Mouse (Mus musculus) common myeloid progenitor, adult 5-6 weeks (primary cell): ENCODE measurements at regions not wholly inside any gene's neighbourhood (a gene's known extent, or its start where the extent isn't known, plus 50 kb on each side); places are given as distances from the start of the nearest gene placed in this dataset.
A peak's percentile ranks its signal among the peaks of the same experiment; 100 is the strongest.

Experiments used
- ATAC-seq: replicated peaks from 2 replicates; pipeline ENCODE4 v1.8.0; 2016; ENCODE audit warnings: low read depth, mild to moderate bottlenecking, moderate TSS enrichment, inconsistent platforms; ENCODE audit not compliant: poor library complexity, severe bottlenecking

DNA sequence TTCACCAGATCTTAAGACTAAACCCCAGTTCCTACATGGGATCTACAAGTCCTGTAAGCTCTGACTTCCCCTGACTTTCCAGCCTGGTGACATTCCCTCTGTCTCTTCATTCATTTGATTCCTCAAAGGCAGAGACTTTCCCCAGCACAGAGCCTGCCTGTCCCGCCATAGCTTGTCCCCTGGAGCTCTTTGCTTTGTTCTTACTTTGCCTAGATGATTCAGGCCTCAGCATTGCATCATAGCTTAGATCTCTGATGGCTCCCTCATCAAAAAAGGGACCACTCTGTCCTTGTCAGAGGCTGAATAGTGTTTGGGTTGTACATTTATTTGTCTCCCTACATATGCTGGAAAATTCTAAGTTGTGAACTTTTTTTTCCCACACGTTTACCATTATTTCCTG is 57.6 kb upstream of the Exoc6 start:
- no peak for ATAC-seq

DNA sequence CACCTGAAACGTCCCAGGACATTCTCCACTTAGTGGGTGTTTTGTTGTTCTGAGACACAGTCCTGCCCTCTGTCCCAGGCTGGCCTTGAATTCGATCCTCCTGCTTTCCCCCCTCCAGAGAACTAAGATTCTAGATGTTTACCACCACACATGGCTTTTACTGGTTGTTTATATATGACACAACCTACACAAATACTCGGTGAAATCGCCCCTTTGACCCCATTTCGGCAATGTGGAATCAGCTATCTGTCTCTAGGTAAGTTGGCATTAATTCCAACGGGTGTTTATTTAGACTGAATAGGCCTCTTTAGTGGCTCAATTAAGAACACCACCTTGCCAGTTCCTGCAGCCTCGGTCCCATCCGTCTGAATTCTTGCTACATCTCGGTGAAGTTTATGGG is 56.8 kb upstream of the Exoc6 start:
- no peak for ATAC-seq

DNA sequence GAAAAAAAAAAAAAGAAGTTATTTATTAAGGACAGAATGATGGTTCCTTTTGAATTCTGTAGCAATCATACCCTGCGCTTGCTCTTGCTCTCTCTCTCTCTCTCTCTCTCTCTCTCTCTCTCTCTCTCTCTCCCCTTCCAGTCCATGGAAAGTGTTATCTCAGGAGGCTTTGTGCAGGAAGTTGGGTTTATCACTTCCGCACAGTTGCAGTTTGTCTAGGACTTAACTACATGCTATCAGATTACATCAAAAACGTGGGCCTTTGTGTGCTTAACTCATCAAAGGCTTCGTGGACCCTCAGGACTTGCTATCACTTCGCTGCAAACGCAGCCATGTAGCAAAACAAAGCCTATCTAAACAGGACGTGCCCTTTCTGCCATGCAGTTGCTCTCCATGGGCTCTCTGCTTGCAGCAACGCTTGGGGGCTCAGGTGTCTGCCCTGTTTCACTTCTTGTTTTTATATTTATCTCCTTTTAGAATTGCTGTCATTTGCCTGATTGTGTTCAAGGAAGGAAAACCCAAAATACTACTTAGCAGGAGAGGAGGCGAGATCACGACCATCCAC is 56.2 kb upstream of the Exoc6 start:
- ATAC-seq = peak; percentile 73

DNA sequence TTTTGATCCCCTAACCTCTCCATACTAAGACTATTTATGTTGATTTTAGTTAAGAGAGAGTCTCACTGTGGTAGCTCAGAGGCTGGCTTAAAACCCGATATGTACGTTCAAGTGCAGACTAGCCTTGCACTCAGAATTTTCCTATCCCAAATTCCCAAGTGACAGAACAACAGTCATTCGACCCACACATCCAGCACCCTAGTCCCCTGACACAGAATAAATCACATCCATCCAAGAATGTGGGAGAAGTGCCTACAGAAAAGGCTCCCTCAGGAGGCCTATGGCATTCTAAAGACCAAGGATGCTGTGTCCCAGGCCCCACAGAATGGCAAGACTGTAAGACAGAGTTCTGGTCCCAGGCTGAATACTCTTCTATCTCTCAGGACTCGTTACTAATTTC is 55.4 kb upstream of the Exoc6 start:
- no peak for ATAC-seq

DNA sequence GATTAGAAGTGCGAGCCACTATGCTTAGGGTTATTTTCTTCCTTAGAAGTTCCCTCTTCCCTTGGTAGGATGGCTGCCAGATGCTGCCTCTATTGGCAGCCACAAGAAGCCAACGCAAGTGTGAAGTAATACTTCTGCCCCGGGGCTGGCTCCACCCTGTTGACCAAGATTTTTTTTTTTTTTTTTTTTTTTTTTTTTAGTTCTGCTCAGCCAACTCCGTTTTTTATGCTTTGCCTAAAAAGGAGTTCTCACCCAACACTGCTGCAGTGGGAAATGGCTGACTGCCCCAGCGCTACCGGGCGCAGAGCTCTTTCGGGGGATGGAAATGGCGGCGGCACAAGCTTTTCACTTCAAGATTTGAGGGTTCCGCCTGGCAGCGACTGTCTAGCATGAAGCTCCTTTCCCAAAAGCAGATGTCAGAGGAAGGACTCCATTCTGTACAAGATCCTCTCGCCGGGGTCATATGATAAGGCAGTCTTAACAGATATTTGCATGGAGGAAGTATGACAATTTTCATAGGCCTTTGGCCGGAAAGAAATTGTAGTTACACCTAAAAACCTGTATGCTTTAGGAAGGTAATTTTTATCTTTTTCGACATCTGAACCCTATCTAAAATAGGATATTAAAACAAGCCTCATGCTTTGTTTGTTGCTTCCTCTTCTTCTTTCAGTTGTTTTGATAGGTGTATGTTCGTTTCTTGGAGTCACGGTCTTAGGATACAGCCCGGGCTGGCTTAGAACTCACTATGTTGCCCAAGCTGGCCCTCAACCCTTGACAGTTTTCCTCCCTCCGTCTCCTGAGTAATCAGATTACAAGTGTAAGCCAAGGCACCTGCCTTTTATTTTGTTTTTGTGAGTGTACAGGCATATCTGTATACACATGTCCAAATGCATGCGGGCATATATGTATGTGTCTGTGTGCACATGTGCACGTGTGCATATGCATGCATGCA is 54.6 kb upstream of the Exoc6 start:
- ATAC-seq = peak; percentile 55

DNA sequence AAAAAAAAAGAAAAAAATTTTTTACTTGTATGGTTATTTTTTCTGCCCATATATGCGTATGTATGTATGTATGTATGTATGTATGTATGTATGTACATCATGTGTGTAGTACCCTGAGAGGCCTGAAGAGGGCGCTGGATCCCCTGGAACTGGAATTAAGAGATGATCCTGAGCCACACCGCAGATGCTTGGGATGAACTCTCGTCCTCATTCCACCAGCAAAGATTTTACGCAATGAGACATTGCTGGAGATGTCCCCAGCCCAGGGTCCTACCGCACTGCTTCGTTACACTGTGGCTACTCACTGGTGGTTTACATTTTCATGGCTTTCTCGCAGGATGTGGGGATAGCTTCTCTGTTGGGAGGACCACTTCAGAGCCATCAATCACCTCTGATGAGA is 53.5 kb upstream of the Exoc6 start:
- no peak for ATAC-seq

DNA sequence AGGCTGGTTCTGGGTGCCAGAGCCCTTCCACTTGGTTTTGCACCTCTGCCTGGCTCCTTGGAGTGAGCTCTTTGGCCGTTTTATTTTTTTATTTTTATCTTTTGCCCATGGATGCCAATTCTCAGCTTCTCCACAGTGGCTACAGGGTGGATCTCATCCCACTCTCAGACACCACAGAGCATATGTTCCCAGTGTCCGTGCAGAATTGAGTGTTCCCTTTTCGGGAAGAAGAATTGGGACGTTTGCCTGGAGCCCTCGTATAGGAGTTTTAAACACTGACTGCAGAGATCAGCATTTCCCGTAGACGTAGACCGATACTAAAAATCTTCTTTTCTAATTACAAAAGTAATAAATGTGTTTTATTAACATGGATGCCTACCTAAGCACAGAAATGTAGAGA is 53.1 kb upstream of the Exoc6 start:
- no peak for ATAC-seq

DNA sequence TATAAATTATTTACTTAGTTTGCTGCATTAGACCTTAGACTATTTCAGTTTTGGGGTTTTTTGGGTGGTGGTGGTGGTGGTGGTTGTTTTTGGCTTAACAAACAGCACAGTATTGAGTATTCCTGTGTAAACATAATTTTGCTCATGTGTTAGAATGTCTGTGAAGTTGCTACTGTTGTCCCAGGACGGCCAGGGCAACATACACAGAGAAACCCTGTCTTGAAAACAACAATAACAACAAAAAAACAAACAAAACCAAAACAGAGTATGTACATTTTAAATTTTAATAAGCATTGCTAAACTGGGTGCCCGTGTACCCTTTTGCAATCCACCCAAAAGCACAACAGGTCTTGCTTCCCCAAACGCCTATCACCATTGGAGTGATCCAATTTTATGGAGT is 51.8 kb upstream of the Exoc6 start:
- no peak for ATAC-seq
